Mouse (Mus musculus): ENCODE results near the gene Phf21a. TPM values are rescaled to one million over a fixed set of nuclear protein-coding genes. Genes with fewer than 3 reads are reported as not detected.

Phf21a gene
- polyA plus RNA-seq, 1 experiment from 2014 or later: 12.7 TPM

- H3K4me1 ChIP-seq (replicated peaks; ENCODE audit: control insufficient read depth, insufficient read depth, low read length): no peaks in the 10 kb centered on the region
- H3K9ac ChIP-seq (ENCODE audit: low read depth, low read length): no peak overlapping the region
- H3K36me3 ChIP-seq (ENCODE audit: control insufficient read depth, insufficient read depth, low read length): peaks cover 3% of the 10 kb centered on the region; the same call in 1 of the 2 replicates
- no peaks in the 10 kb centered on the region for H3K9me3 ChIP-seq (ENCODE audit: control insufficient read depth, low read length)
- no peak overlapping the region for H3K4me3 ChIP-seq (ENCODE audit: low read depth, low read length)
- no peaks in the 10 kb centered on the region for H3K27me3 ChIP-seq (replicated peaks; ENCODE audit: control insufficient read depth, insufficient read depth, low read length)
- ATAC-seq (replicated peaks; ENCODE audit: low FRiP score) (no peak), DNase-seq (ENCODE audit: low spot score) (no peak)
- WGBS: 74% methylated on average over 2 of the region's 2 CpGs
- H3K27ac ChIP-seq (ENCODE audit: low read depth, low read length): no peak overlapping the region
- H3K4me2 ChIP-seq: no peak overlapping the region
These were observed 147.4 kb downstream of the Phf21a start for GRCm38 (mm10) chr2:92240299-92240698.

DNA sequence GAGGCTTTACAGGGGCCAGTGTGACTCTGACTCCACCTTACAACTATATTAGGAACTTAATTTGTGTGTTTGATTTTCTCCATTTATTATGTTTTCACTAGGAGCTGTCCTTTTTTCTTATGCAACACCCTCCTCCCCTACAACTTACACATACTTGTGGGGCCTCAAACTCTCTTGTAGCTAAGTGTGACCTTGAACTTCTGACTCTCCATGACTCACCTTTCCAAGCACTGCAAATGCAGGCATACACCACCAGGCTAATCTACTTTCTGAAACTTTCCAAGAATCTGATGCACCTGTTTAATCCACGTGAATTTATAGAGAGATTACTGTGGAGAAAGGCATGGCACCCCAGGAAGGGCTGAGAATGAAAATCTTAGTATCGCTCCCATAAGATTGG, 147.9 kb downstream of the Phf21a start:
- H3K9me3 ChIP-seq (ENCODE audit: control insufficient read depth, low read length): no peaks in the 10 kb centered on the region
- no peak overlapping the region for H3K4me3 ChIP-seq (ENCODE audit: low read depth, low read length)
- DNase-seq (ENCODE audit: low spot score) (no peak), ATAC-seq (replicated peaks; ENCODE audit: low FRiP score) (no peak)
- H3K9ac ChIP-seq (ENCODE audit: low read depth, low read length): no peak overlapping the region
- H3K27ac ChIP-seq (ENCODE audit: low read depth, low read length): no peak overlapping the region
- no peaks in the 10 kb centered on the region for H3K4me1 ChIP-seq (replicated peaks; ENCODE audit: control insufficient read depth, insufficient read depth, low read length)
- no peaks in the 10 kb centered on the region for H3K27me3 ChIP-seq (replicated peaks; ENCODE audit: control insufficient read depth, insufficient read depth, low read length)
- H3K4me2 ChIP-seq: no peak overlapping the region
- H3K36me3 ChIP-seq (ENCODE audit: control insufficient read depth, insufficient read depth, low read length): peaks cover 3% of the 10 kb centered on the region; the same call in 1 of the 2 replicates
- 76% methylated on average over 2 of the region's 2 CpGs for WGBS

GRCm38 (mm10) chr2:92241317-92241716, 148.4 kb downstream of the Phf21a start:
- 63% methylated on average over 3 of the region's 3 CpGs for WGBS
- DNase-seq (ENCODE audit: low spot score) (no peak), ATAC-seq (replicated peaks; ENCODE audit: low FRiP score) (no peak)
- Histone ChIP-seq H3K9ac (ENCODE audit: low read depth, low read length) (no peak overlapping the region), H3K9me3 (ENCODE audit: control insufficient read depth, low read length) (no peaks in the 10 kb centered on the region), H3K27me3 (replicated peaks; ENCODE audit: control insufficient read depth, insufficient read depth, low read length) (no peaks in the 10 kb centered on the region), H3K36me3 (ENCODE audit: control insufficient read depth, insufficient read depth, low read length) (peaks cover under 1% of the 10 kb centered on the region; the same call in 1 of the 2 replicates), H3K4me3 (ENCODE audit: low read depth, low read length) (no peak overlapping the region), H3K4me1 (replicated peaks; ENCODE audit: control insufficient read depth, insufficient read depth, low read length) (no peaks in the 10 kb centered on the region), H3K4me2 (no peak overlapping the region), H3K27ac (ENCODE audit: low read depth, low read length) (no peak overlapping the region)

GRCm38 (mm10) chr2:92246112-92246511, 153.2 kb downstream of the Phf21a start:
- no peak overlapping the region for H3K4me2 ChIP-seq
- 0 out of 2 replicates have a peak, but pooled peaks cover 2% of the 10 kb centered on the region for H3K36me3 ChIP-seq (ENCODE audit: control insufficient read depth, insufficient read depth, low read length)
- H3K4me1 ChIP-seq (replicated peaks; ENCODE audit: control insufficient read depth, insufficient read depth, low read length): no peaks in the 10 kb centered on the region
- DNase-seq (ENCODE audit: low spot score) (no peak), ATAC-seq (replicated peaks; ENCODE audit: low FRiP score) (no peak)
- no peaks in the 10 kb centered on the region for H3K9me3 ChIP-seq (ENCODE audit: control insufficient read depth, low read length)
- H3K27ac ChIP-seq (ENCODE audit: low read depth, low read length): no peak overlapping the region
- no peaks in the 10 kb centered on the region for H3K27me3 ChIP-seq (replicated peaks; ENCODE audit: control insufficient read depth, insufficient read depth, low read length)
- H3K9ac ChIP-seq (ENCODE audit: low read depth, low read length): no peak overlapping the region
- no peak overlapping the region for H3K4me3 ChIP-seq (ENCODE audit: low read depth, low read length)
- WGBS: 91% methylated on average over 1 of the region's 1 CpGs

GRCm38 (mm10) chr2:92247711-92248110, 154.8 kb downstream of the Phf21a start:
- H3K4me3 ChIP-seq (ENCODE audit: low read depth, low read length): no peak overlapping the region
- no peak for ATAC-seq (replicated peaks; ENCODE audit: low FRiP score)
- H3K36me3 ChIP-seq (ENCODE audit: control insufficient read depth, insufficient read depth, low read length): 0 out of 2 replicates have a peak, but pooled peaks cover 2% of the 10 kb centered on the region
- H3K9ac ChIP-seq (ENCODE audit: low read depth, low read length): no peak overlapping the region
- H3K4me2 ChIP-seq: no peak overlapping the region
- H3K9me3 ChIP-seq (ENCODE audit: control insufficient read depth, low read length): no peaks in the 10 kb centered on the region
- no peak overlapping the region for H3K27ac ChIP-seq (ENCODE audit: low read depth, low read length)
- no peaks in the 10 kb centered on the region for H3K4me1 ChIP-seq (replicated peaks; ENCODE audit: control insufficient read depth, insufficient read depth, low read length)
- DNase-seq (ENCODE audit: low spot score): no peak
- H3K27me3 ChIP-seq (replicated peaks; ENCODE audit: control insufficient read depth, insufficient read depth, low read length): no peaks in the 10 kb centered on the region
- WGBS: 92% methylated on average over 2 of the region's 2 CpGs

GRCm38 (mm10) chr2:92250472-92250871, 157.6 kb downstream of the Phf21a start:
- no peaks in the 10 kb centered on the region for H3K27me3 ChIP-seq (replicated peaks; ENCODE audit: control insufficient read depth, insufficient read depth, low read length)
- no peak overlapping the region for H3K27ac ChIP-seq (ENCODE audit: low read depth, low read length)
- no peak overlapping the region for H3K4me3 ChIP-seq (ENCODE audit: low read depth, low read length)
- DNase-seq (ENCODE audit: low spot score): no peak
- H3K4me1 ChIP-seq (replicated peaks; ENCODE audit: control insufficient read depth, insufficient read depth, low read length): peaks cover 5% of the 10 kb centered on the region; the same call in 1 of the 2 replicates
- no peaks in the 10 kb centered on the region for H3K9me3 ChIP-seq (ENCODE audit: control insufficient read depth, low read length)
- H3K4me2 ChIP-seq: no peak overlapping the region
- H3K9ac ChIP-seq (ENCODE audit: low read depth, low read length): no peak overlapping the region
- WGBS: 52% methylated on average over 2 of the region's 2 CpGs
- ATAC-seq (replicated peaks; ENCODE audit: low FRiP score): no peak
- 0 out of 2 replicates have a peak, but pooled peaks cover 2% of the 10 kb centered on the region for H3K36me3 ChIP-seq (ENCODE audit: control insufficient read depth, insufficient read depth, low read length)

GRCm38 (mm10) chr2:92253777-92254176, 160.9 kb downstream of the Phf21a start:
- Histone ChIP-seq H3K4me1 (replicated peaks; ENCODE audit: control insufficient read depth, insufficient read depth, low read length) (peaks cover 5% of the 10 kb centered on the region; the same call in 1 of the 2 replicates), H3K27me3 (replicated peaks; ENCODE audit: control insufficient read depth, insufficient read depth, low read length) (no peaks in the 10 kb centered on the region), H3K36me3 (ENCODE audit: control insufficient read depth, insufficient read depth, low read length) (no peaks in the 10 kb centered on the region), H3K4me3 (ENCODE audit: low read depth, low read length) (no peak overlapping the region), H3K9me3 (ENCODE audit: control insufficient read depth, low read length) (no peaks in the 10 kb centered on the region), H3K4me2 (no peak overlapping the region), H3K9ac (ENCODE audit: low read depth, low read length) (no peak overlapping the region), H3K27ac (ENCODE audit: low read depth, low read length) (no peak overlapping the region)
- ATAC-seq (replicated peaks; ENCODE audit: low FRiP score) (no peak), DNase-seq (ENCODE audit: low spot score) (no peak)
- 48% methylated on average over 5 of the region's 5 CpGs for WGBS

DNA sequence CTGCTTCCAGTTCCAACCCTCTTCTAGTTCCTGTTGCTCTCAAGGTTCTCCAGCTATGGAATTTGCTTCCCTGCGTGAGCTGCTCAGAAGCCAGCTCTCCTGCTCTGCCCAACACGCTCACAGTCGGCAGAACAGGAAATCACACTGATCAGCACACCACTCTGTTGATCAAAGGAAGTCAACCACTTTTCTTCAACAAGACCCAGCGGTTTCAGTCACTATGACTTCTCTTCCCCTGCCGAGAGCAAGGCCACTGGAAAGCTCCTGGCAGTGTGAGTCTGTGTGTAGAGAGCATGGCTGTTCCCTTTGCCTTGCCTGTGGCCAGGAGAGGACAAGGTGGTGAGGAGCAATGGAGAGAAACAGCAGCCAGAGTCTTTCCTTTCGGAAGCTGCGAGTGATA, 163.2 kb downstream of the Phf21a start:
- H3K36me3 ChIP-seq (ENCODE audit: control insufficient read depth, insufficient read depth, low read length): no peaks in the 10 kb centered on the region
- H3K27me3 ChIP-seq (replicated peaks; ENCODE audit: control insufficient read depth, insufficient read depth, low read length): no peaks in the 10 kb centered on the region
- H3K4me3 ChIP-seq (ENCODE audit: low read depth, low read length): no peak overlapping the region
- H3K4me1 ChIP-seq (replicated peaks; ENCODE audit: control insufficient read depth, insufficient read depth, low read length): peaks cover 18% of the 10 kb centered on the region
- no peak overlapping the region for H3K27ac ChIP-seq (ENCODE audit: low read depth, low read length)
- ATAC-seq (replicated peaks; ENCODE audit: low FRiP score): no peak
- no peak for DNase-seq (ENCODE audit: low spot score)
- no peaks in the 10 kb centered on the region for H3K9me3 ChIP-seq (ENCODE audit: control insufficient read depth, low read length)
- 48% methylated on average over 7 of the region's 7 CpGs for WGBS
- H3K4me2 ChIP-seq: no peak overlapping the region
- H3K9ac ChIP-seq (ENCODE audit: low read depth, low read length): no peak overlapping the region

DNA sequence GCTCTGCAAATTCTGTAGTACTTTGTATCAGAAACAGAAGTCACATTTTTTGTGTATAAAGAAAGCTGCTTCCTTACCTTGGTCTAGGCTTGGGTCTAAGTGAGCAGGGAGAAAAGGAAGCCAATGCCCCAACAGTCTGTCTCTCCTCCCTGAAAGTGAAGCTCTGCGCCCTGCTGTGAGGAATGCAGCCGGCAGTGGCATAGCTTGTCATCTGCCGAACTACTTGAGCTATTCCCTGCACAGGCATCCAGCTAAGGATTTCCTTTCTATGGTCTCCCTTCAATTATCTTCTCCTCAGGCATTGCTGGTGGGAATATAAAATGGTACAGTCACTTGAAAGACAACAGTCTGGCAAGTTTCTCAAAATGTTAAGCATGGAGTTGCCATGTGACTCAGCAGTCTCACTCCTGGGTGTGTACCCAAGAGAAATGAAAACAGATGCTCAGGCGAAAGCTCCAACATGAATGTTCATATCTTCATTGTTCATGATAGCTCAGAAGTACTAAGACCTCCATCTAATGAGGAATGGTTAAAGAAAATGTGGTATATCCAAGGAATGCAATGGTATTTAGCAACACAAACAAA, 164.5 kb downstream of the Phf21a start:
- H3K27me3 ChIP-seq (replicated peaks; ENCODE audit: control insufficient read depth, insufficient read depth, low read length): no peaks in the 10 kb centered on the region
- ATAC-seq (replicated peaks; ENCODE audit: low FRiP score) (no peak), DNase-seq (ENCODE audit: low spot score) (no peak)
- 61% methylated on average over 4 of the region's 4 CpGs for WGBS
- no peaks in the 10 kb centered on the region for H3K36me3 ChIP-seq (ENCODE audit: control insufficient read depth, insufficient read depth, low read length)
- no peak overlapping the region for H3K27ac ChIP-seq (ENCODE audit: low read depth, low read length)
- no peak overlapping the region for H3K4me2 ChIP-seq
- no peaks in the 10 kb centered on the region for H3K9me3 ChIP-seq (ENCODE audit: control insufficient read depth, low read length)
- peaks cover 18% of the 10 kb centered on the region for H3K4me1 ChIP-seq (replicated peaks; ENCODE audit: control insufficient read depth, insufficient read depth, low read length)
- no peak overlapping the region for H3K4me3 ChIP-seq (ENCODE audit: low read depth, low read length)
- no peak overlapping the region for H3K9ac ChIP-seq (ENCODE audit: low read depth, low read length)
